Mouse (Mus musculus) intestine, embryonic 15.5 days (tissue): ENCODE measurements around the gene Pik3r5. TPM values are rescaled to one million over a fixed set of nuclear protein-coding genes. Genes with fewer than 3 reads are reported as not detected.
A peak's percentile ranks its signal among the peaks of the same experiment; 100 is the strongest.

Experiments used
- ATAC-seq: fragments of 200-750 bp; cut with Nextera tagmentation; 2 replicates; pipeline ENCODE4 v1.8.0; 2017; ENCODE audit warnings: moderate TSS enrichment, moderate library complexity
- H3K27ac ChIP-seq: fragments of 300-500 bp; sonication (generic); 2 replicates; pipeline ENCODE4 v1.5.1; 2015; ENCODE audit warnings: mild to moderate bottlenecking, inconsistent platforms
- H3K27me3 ChIP-seq: fragments of 300-500 bp; sonication (generic); replicated peaks from 2 replicates; pipeline ENCODE4 v1.6.1; 2015; ENCODE audit warnings: inconsistent platforms
- H3K36me3 ChIP-seq: fragments of 300-500 bp; sonication (generic); 2 replicates; pipeline ENCODE4 v1.6.1; 2015; ENCODE audit warnings: inconsistent platforms
- H3K4me1 ChIP-seq: fragments of 300-500 bp; sonication (generic); replicated peaks from 2 replicates; pipeline ENCODE4 v1.6.1; 2015; ENCODE audit warnings: inconsistent platforms
- H3K4me2 ChIP-seq: fragments of 300-500 bp; sonication (generic); replicated peaks from 2 replicates; pipeline ENCODE4 v1.6.1; 2015; ENCODE audit warnings: mild to moderate bottlenecking, inconsistent platforms
- H3K4me3 ChIP-seq: fragments of 300-500 bp; sonication (generic); replicated peaks from 2 replicates; pipeline ENCODE4 v1.5.1; 2015; ENCODE audit warnings: inconsistent platforms
- H3K9ac ChIP-seq: fragments of 300-500 bp; sonication (generic); 2 replicates; pipeline ENCODE4 v1.6.1; 2015; ENCODE audit warnings: inconsistent platforms
- H3K9me3 ChIP-seq: fragments of 300-500 bp; sonication (generic); 2 replicates; pipeline ENCODE4 v1.6.1; 2016; ENCODE audit warnings: inconsistent platforms
- WGBS: fragments of 180-500 bp; shearing (Covaris S2); methylation state at CpG from one replicate; pipeline ENCODE4 v1.1.7; 2015; 5-methylcytosine and 5-hydroxymethylcytosine counted together
- polyA plus RNA-seq: library from polyadenylated mRNA; unstranded; fragments of >200 nt; fragmentation: Nextera tagmentation; extraction: Ambion mirVana; gene quantifications from 2 replicates; pipeline ENCODE4 v1.2.1, GENCODE M21; 2015

Pik3r5 gene
- polyA plus RNA-seq, 1 experiment from 2014 or later: 0.49 TPM

DNA sequence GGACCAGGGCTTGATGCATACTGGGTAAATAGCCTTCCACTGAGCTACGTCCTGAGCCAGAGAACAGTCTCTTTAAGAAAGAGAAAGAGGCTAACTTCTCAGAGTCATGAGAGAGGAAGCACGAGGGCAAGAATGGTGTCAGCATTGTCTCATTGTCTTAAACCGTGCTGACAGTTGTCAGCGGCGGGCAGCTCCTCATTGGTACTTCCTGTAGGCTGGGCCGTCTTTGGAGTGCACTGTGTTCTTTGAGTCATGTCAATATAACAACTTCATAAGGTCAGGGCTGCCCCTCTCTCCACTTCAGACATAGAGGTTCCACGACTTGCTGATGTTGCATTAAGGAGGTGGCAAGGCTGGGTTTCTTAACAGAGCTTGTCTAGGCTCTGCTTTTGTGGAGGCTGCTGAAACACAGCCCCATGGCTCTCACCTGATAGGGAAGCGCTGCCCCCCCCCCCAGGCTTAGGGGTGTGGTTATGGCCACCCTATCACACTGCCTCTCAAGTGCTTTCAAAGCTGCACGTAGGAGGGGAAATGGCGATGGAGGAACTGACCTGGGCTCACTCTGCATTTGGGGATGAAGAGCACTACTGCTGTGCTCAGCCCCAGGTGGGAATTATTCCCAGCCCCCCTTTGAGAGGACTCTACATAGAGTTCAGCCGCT, 24.5 kb upstream of the Pik3r5 start:
- Histone ChIP-seq H3K4me1 (no peaks in the 10 kb centered on the region), H3K9ac (no peak overlapping the region), H3K27me3 (0 out of 2 replicates have a peak, but pooled peaks cover 3% of the 10 kb centered on the region), H3K9me3 (no peaks in the 10 kb centered on the region), H3K4me3 (no peak overlapping the region), H3K4me2 (no peak overlapping the region), H3K27ac (no peak overlapping the region), H3K36me3 (no peaks in the 10 kb centered on the region)
- 64% methylated on average over 11 of the region's 11 CpGs for WGBS
- no peak for ATAC-seq

DNA sequence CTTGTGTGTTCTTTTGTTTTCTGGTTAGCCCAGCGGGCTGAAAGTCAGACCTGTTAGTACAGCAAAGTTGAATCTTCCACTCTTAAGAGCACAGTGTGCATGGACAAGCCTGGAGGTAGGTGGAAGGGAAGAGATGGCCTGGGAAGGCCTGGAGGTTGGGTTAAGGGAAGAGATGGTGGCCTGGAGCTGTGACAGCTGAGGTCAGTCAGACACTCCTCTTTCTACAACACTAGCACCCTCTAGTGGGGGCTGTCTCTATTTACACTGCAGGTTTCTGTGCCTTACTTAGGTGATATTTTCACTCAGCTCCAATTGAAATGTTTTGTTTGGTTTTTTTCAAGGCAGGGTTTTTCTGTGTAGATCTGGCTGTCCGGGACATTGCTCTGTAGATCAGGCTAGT, 23.8 kb upstream of the Pik3r5 start:
- Histone ChIP-seq H3K4me2 (no peak overlapping the region), H3K27ac (no peak overlapping the region), H3K27me3 (0 out of 2 replicates have a peak, but pooled peaks cover 3% of the 10 kb centered on the region), H3K9me3 (no peaks in the 10 kb centered on the region), H3K4me3 (no peak overlapping the region), H3K9ac (no peak overlapping the region), H3K4me1 (no peaks in the 10 kb centered on the region), H3K36me3 (no peaks in the 10 kb centered on the region)
- WGBS: 51% methylated on average over 2 of the region's 2 CpGs
- no peak for ATAC-seq

DNA sequence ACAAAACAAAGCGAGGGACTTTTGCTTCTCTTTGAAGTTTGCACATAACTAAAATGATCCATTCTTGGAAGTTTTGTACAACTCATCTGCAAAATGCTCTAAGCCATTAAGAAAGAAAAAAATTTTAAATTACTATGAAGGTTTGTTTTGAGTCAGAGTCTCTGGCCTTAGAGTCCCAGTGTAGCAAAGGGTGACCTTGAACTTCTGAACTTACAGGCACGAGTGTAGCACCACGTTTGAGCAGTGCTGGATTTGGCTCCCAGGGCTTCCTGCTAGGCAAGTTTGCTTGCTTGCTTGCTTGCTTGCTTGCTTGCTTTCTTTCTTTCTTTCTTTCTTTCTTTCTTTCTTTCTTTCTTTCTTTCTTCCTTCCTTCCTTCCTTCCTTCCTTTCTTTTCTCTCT, 14.9 kb upstream of the Pik3r5 start:
- 58% methylated on average over 3 of the region's 3 CpGs for WGBS
- H3K4me3 ChIP-seq: no peak overlapping the region

DNA sequence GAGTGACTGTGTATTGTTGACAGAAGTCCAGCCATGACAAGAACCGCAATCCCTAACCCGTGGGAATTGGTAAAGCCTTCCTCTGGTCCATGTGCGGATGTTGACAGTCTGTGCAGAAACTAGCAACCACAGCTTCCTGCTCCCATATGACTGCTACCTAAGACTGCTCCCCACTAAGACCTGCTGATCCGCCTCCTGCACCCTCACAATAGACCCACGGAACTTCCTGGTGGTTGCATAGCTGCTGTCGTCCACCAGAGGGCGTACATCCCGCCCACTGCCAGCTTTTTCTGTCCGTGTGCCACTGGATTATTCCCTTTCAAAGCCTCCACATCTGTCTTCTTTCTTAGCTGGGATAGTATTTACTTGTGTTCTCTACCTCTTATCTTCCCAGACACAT, 14.1 kb upstream of the Pik3r5 start:
- Histone ChIP-seq H3K27me3 (no peaks in the 10 kb centered on the region), H3K4me1 (no peaks in the 10 kb centered on the region), H3K4me2 (no peak overlapping the region), H3K27ac (no peak overlapping the region), H3K36me3 (no peaks in the 10 kb centered on the region), H3K9me3 (no peaks in the 10 kb centered on the region), H3K4me3 (no peak overlapping the region), H3K9ac (no peak overlapping the region)
- 50% methylated on average over 9 of the region's 9 CpGs for WGBS
- no peak for ATAC-seq

More for the DNA sequence above, 14.9 kb upstream of the Pik3r5 start:
- Histone ChIP-seq H3K9me3 (no peaks in the 10 kb centered on the region), H3K4me2 (no peak overlapping the region), H3K27ac (no peak overlapping the region), H3K4me1 (no peaks in the 10 kb centered on the region), H3K36me3 (no peaks in the 10 kb centered on the region), H3K27me3 (no peaks in the 10 kb centered on the region), H3K9ac (no peak overlapping the region)
- no peak for ATAC-seq

DNA sequence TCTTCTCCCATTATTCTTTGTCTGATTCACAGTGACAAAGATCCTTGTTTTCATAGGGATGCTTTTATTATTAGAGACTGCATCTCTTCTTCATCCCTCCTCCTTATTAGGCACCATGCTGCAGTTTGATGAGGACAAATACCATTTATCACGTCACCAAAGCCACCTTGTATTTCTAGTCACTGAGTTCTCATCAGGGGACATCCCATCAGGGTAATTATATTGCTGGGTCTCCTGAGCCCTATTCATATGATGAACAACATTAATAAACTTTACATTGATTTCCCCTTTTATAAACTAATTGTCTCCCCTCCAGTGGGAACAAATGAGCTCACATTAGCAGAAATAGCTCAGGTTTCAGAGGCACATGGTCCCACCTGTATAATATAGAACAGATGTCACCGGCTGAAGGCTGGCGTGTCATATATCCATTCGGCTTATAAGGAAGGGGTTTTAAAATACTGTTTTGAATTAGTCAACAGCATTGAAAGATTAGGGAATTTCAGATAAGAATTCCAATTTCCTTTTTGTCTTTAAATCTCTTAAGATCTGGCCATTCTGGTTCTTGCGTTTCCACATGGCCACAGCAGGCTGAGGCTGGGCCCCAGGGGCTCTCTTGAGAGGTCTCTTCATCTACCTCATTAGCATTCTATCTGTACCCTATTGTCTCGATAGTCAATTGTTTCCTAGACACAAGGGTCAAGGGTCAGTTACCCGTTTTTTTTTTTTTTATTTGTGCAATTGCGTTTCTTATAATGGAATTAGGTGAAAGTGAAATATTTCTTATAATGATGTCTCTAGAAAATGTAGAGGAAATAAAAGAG, 6.2 kb upstream of the Pik3r5 start:
- no peaks in the 10 kb centered on the region for H3K9me3 ChIP-seq
- WGBS: 74% methylated on average over 8 of the region's 8 CpGs
- no peak overlapping the region for H3K4me2 ChIP-seq
- H3K4me1 ChIP-seq: no peaks in the 10 kb centered on the region
- H3K36me3 ChIP-seq: no peaks in the 10 kb centered on the region
- ATAC-seq: no peak
- no peak overlapping the region for H3K9ac ChIP-seq
- no peak overlapping the region for H3K27ac ChIP-seq
- H3K4me3 ChIP-seq: no peak overlapping the region
- H3K27me3 ChIP-seq: no peaks in the 10 kb centered on the region

DNA sequence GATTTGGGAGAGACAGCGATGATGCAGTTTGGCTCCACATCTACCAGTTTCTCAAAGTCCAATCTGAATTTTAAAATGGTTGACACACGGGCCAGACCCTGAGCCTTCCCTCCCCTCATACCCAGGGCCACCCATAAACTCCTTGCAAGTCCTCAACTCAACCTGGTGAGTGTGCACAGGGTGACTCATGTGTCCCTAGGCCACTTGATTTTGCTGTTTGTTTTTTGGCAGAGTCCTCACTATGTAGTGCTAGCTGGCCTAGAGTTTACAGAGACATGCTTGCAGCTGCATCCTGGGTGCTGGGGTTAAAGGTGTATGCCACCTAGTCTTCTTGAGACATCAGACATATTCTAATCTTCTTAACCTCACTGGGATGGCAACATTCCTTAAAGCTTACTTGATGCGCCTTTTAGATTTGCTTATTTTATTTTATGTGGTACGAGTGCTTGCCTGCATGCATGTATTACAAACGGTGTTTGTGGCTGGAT, 4.8 kb upstream of the Pik3r5 start:
- no peak overlapping the region for H3K4me3 ChIP-seq
- H3K27me3 ChIP-seq: no peaks in the 10 kb centered on the region
- 0 out of 2 replicates have a peak, but pooled peaks cover 1% of the 10 kb centered on the region for H3K4me1 ChIP-seq
- H3K27ac ChIP-seq: no peak overlapping the region
- no peaks in the 10 kb centered on the region for H3K9me3 ChIP-seq
- WGBS: 82% methylated on average over 5 of the region's 5 CpGs
- H3K4me2 ChIP-seq: no peak overlapping the region
- no peak overlapping the region for H3K9ac ChIP-seq
- no peak for ATAC-seq
- H3K36me3 ChIP-seq: no peaks in the 10 kb centered on the region

DNA sequence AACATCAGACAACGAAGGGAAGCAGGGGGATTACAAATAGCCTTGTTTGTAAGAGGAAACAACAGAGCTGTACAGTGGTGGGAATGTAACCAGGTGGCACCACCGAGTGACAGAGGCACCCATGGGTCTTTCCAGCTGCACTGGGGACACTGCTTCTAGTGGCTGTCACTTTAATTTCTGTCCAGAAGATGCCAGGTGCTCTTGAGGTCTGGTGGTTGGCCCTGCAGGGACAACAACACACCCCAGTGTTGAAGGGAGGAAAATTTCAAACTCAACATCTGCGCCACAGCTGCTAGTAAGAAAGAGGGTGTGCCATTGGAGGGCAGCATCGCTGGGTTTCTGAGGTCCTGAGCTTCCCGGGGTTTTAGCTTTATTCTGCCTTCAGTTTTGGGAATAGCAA, 1.3 kb upstream of the Pik3r5 start:
- H3K4me1 ChIP-seq: 0 out of 2 replicates have a peak, but pooled peaks cover 2% of the 10 kb centered on the region
- no peaks in the 10 kb centered on the region for H3K36me3 ChIP-seq
- H3K9me3 ChIP-seq: no peaks in the 10 kb centered on the region
- H3K9ac ChIP-seq: no peak overlapping the region
- H3K4me2 ChIP-seq: no peak overlapping the region
- no peaks in the 10 kb centered on the region; the same call in 1 of the 2 replicates for H3K27me3 ChIP-seq
- 56% methylated on average over 5 of the region's 5 CpGs for WGBS
- no peak for ATAC-seq
- H3K4me3 ChIP-seq: no peak overlapping the region
- H3K27ac ChIP-seq: no peak overlapping the region

DNA sequence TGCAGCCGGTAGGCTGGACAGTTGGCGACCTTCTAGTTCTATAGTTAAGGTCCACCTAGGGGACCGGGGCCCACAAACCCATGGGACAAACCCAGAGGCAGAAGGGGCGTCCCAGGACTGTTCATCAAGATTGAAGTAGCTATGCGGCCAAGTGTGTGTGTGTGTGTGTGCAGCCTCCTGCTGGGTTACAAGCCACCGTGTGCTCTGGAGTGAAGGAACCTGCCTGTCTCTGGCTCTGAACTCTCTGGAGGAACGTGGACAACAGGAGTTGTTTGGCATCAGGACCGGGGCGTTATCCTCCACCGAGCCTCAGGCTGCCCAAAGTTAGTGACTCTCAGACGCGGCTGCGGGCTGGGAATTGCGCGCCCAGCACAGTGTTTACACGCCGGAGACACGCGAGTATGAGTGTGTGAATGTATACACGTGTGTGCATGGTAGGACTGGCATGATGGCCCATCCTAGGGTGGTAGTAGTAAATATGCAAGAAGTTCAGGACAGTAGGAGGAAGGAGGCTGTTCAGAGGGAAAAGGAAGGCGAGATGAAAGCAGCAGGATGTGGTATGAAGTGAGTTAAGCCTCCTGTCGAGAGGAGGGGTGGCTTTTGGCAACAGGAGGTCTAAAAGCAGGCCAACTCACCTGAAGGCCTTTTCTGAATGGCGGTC, 570 bp downstream of the Pik3r5 start:
- H3K4me1 ChIP-seq: 0 out of 2 replicates have a peak, but pooled peaks cover 2% of the 10 kb centered on the region
- no peaks in the 10 kb centered on the region for H3K36me3 ChIP-seq
- peak; percentile 51 for ATAC-seq
- H3K27ac ChIP-seq: no peak overlapping the region
- WGBS: 15% methylated on average over 23 of the region's 23 CpGs
- H3K4me2 ChIP-seq: peak overlapping the region; percentile 87
- peak overlapping the region; percentile 47 for H3K4me3 ChIP-seq
- peak overlapping the region; percentile 44; the same call in 1 of the 2 replicates for H3K9ac ChIP-seq
- no peaks in the 10 kb centered on the region; the same call in 1 of the 2 replicates for H3K27me3 ChIP-seq
- H3K9me3 ChIP-seq: no peaks in the 10 kb centered on the region

DNA sequence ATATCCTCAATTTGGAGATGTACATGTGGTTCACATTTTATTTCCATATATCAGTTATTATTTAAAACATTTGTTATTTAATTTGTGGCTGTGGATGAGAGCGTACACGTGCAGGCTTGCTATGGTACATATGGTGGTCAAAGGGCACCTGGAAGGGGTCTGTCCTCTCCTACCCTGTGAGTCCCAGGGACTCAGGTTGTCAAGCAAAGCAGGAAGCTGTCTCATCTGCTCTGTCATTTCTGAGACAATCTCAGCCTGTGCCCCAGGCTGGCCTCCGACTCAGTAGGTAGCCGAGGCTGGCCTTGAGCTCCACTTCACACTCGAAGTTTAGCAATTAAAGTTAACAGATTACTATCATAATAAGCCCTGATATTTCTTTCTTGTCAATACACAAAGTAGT, 1.6 kb downstream of the Pik3r5 start:
- no peak overlapping the region for H3K27ac ChIP-seq
- WGBS: 74% methylated on average over 5 of the region's 5 CpGs
- 0 out of 2 replicates have a peak, but pooled peaks cover 2% of the 10 kb centered on the region for H3K4me1 ChIP-seq
- H3K4me2 ChIP-seq: no peak overlapping the region
- H3K9ac ChIP-seq: no peak overlapping the region
- no peaks in the 10 kb centered on the region; the same call in 1 of the 2 replicates for H3K27me3 ChIP-seq
- no peak overlapping the region for H3K4me3 ChIP-seq
- H3K36me3 ChIP-seq: no peaks in the 10 kb centered on the region
- H3K9me3 ChIP-seq: no peaks in the 10 kb centered on the region
- ATAC-seq: no peak

DNA sequence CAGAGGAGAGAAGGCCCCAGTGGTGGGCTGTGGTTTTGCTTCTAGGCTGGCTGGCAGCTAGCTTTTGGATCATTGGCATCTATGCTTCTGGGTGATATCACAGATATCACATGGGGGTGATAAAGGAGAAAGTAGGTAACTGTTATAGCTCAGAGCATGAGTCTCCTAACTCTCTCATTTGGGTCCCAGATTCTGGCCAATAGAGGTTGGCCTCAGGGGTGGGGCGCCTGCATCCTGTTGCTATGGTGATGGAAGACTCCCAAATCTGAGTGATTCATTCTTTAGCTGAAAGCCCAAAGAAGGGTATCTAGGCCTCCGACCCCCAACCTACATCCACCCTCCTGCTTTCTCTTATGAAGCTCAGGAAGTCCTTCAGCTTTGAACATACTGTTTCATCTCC, 2.8 kb downstream of the Pik3r5 start:
- H3K4me1 ChIP-seq: 0 out of 2 replicates have a peak, but pooled peaks cover 2% of the 10 kb centered on the region
- H3K27me3 ChIP-seq: no peaks in the 10 kb centered on the region; the same call in 1 of the 2 replicates
- H3K4me2 ChIP-seq: no peak overlapping the region
- no peak overlapping the region for H3K9ac ChIP-seq
- H3K27ac ChIP-seq: no peak overlapping the region
- WGBS: 88% methylated on average over 2 of the region's 2 CpGs
- H3K36me3 ChIP-seq: no peaks in the 10 kb centered on the region
- no peaks in the 10 kb centered on the region for H3K9me3 ChIP-seq
- ATAC-seq: no peak
- H3K4me3 ChIP-seq: no peak overlapping the region

DNA sequence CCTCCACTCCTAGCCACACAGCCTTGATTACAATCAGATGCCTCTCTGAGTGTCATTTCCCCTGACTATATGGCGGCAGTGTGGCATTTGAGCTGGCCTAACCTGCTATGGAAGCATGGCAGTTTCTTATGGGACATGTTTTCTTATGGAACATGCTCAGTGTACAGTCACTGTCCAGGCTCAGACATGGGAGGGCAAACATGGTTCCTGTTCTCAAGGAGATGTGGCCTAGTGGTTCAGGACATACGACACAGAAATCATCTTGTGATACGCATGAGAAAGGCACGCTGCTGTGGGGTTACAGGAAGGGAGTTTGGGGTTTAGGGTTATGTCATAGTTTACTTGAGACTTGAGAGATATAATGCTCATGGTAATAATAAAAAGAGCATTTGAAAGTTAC, 3.7 kb downstream of the Pik3r5 start:
- 0 out of 2 replicates have a peak, but pooled peaks cover 2% of the 10 kb centered on the region for H3K4me1 ChIP-seq
- 92% methylated on average over 4 of the region's 4 CpGs for WGBS
- ATAC-seq: no peak
- no peak overlapping the region for H3K4me2 ChIP-seq
- H3K27me3 ChIP-seq: no peaks in the 10 kb centered on the region; the same call in 1 of the 2 replicates
- H3K36me3 ChIP-seq: no peaks in the 10 kb centered on the region
- H3K4me3 ChIP-seq: no peak overlapping the region
- no peak overlapping the region for H3K27ac ChIP-seq
- no peak overlapping the region for H3K9ac ChIP-seq
- H3K9me3 ChIP-seq: no peaks in the 10 kb centered on the region

DNA sequence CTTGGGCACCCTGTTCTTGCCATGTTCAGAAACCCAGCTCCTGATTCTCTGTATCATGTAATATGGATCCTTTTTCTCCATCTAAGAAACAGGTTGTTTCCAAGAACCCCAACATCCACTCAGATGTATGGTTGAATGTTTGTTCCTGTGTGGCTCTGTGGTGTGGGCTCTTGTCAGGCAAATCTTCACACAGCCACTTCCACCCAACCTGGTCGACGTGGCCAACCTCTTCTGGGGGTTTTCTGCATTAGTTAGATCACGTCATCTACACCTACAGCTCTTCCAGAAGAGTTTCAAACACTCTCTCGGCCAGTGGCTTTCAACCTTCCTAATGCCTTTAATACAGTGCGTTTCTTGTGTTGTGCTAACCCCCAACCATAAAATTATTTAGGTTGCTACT, 4.5 kb downstream of the Pik3r5 start:
- no peaks in the 10 kb centered on the region for H3K9me3 ChIP-seq
- 80% methylated on average over 5 of the region's 5 CpGs for WGBS
- H3K36me3 ChIP-seq: no peaks in the 10 kb centered on the region
- H3K4me3 ChIP-seq: no peak overlapping the region
- H3K9ac ChIP-seq: no peak overlapping the region
- H3K27me3 ChIP-seq: no peaks in the 10 kb centered on the region; the same call in 1 of the 2 replicates
- no peak overlapping the region for H3K27ac ChIP-seq
- no peak for ATAC-seq
- H3K4me2 ChIP-seq: no peak overlapping the region
- 0 out of 2 replicates have a peak, but pooled peaks cover 2% of the 10 kb centered on the region for H3K4me1 ChIP-seq
